Mouse (Mus musculus) cortical plate, adult 2 months (tissue): ENCODE measurements around the gene Pcdh7.

Experiments used
- CTCF ChIP-seq: fragments of 200-500 bp; IDR thresholded peaks from 2 replicates; pipeline ENCODE4 v1.5.1; 2011; ENCODE audit warnings: mild to moderate bottlenecking, control low read depth, low read length; ENCODE audit not compliant: insufficient read depth; ENCODE audit errors: extremely low read depth
- POLR2A ChIP-seq: fragments of 200-500 bp; IDR thresholded peaks from 2 replicates; pipeline ENCODE4 v1.6.1; 2011; ENCODE audit warnings: mild to moderate bottlenecking, low read length, control low read depth; ENCODE audit not compliant: insufficient read depth; ENCODE audit errors: extremely low read depth

DNA sequence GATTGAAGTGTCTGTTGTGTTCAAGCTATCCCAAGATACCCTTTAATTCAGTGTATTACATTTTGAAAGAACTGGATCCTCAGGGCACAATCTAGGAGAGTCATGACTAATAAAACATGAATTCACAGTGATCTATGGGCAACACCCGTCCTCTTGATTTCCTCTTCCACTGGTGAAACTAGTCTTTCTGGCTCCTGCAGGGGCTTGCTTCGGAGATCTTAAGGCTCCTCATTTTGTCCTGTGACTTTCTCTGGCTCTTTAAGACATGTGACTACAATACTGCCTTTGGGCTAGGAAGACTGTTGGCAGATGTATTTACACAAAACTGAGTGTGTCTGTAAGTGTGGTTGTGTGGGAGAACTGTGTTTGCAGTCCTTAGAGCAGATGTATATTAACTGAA, 225.4 kb downstream of the Pcdh7 start:
- TF ChIP-seq POLR2A (no peak), CTCF (no peak)
